Mouse (Mus musculus) left cerebral cortex, adult 2 months (tissue): ENCODE results near the gene D17H6S53E. TPM values are rescaled to one million over a fixed set of nuclear protein-coding genes. Genes with fewer than 3 reads are reported as not detected.

Experiments used
- DNase-seq, 2 experiments: peaks; one replicate each; pipeline ENCODE4 v3.0.0; 2021 to 2022; ENCODE audit warnings: low spot score in 2 of 2, mixed read lengths in 1 of 2; ENCODE audit errors: extremely low spot score in 1 of 2
- H3K27ac ChIP-seq: fragments of 200-600 bp; 2 replicates; pipeline ENCODE4 v1.8.1; 2022
- H3K4me3 ChIP-seq: fragments of 200-600 bp; 2 replicates; pipeline ENCODE4 v1.8.1; 2022
- CTCF ChIP-seq: fragments of 200-600 bp; IDR thresholded peaks from 2 replicates; pipeline ENCODE4 v1.8.1; 2022; ENCODE audit warnings: antibody characterized with exemption, mild to moderate bottlenecking, moderate library complexity
- intact Hi-C: fragments of 180-260 bp; cut with DNase I; formaldehyde crosslinking; loops from one replicate; pipeline ENCODE4 v1.15.1; 2025
- total RNA-seq, 2 experiments: library from RNA; stranded (reverse); gene quantifications; 2 replicates each; pipeline ENCODE4 v1.2.3; 2021

The D17H6S53E gene
- total RNA-seq, 2 experiments from 2014 or later = 27.0 to 28.5 TPM

- Histone ChIP-seq H3K27ac (no peak overlapping the region), H3K4me3 (no peak overlapping the region)
- TF ChIP-seq CTCF = no peak
- DNase-seq = no peak
- intact Hi-C loops = no loop called here
Measured at GRCm38 (mm10) chr17:35140490-35140996, 14.4 kb downstream of the D17H6S53E start.

GRCm38 (mm10) chr17:35141971-35142370, 15.8 kb downstream of the D17H6S53E start:
- DNase-seq = no peak
- intact Hi-C loops = no loop called here
- H3K4me3 ChIP-seq = no peak overlapping the region
- no peak for TF ChIP-seq CTCF
- no peak overlapping the region for H3K27ac ChIP-seq

GRCm38 (mm10) chr17:35146139-35146538, 20.0 kb downstream of the D17H6S53E start:
- TF ChIP-seq CTCF = no peak
- H3K4me3 ChIP-seq = no peak overlapping the region
- intact Hi-C loops = no loop called here
- no peak for DNase-seq
- no peak overlapping the region for H3K27ac ChIP-seq

- no peak for TF ChIP-seq CTCF
- H3K27ac ChIP-seq = no peak overlapping the region
- no peak overlapping the region for H3K4me3 ChIP-seq
- DNase-seq = no peak
- intact Hi-C loops = no loop called here
Measured at GRCm38 (mm10) chr17:35147348-35147747, 21.2 kb downstream of the D17H6S53E start.

- intact Hi-C loops = no loop called here
- Histone ChIP-seq H3K4me3 (no peak overlapping the region), H3K27ac (no peak overlapping the region)
- no peak for TF ChIP-seq CTCF
- DNase-seq = no peak
Measured at GRCm38 (mm10) chr17:35147922-35148639, 21.9 kb downstream of the D17H6S53E start.

- DNase-seq = no peak
- Histone ChIP-seq H3K27ac (no peak overlapping the region), H3K4me3 (no peak overlapping the region)
- TF ChIP-seq CTCF = no peak
- intact Hi-C loops = no loop called here
Measured at GRCm38 (mm10) chr17:35152121-35152520, 25.9 kb downstream of the D17H6S53E start.

GRCm38 (mm10) chr17:35153077-35153476, 26.9 kb downstream of the D17H6S53E start:
- DNase-seq = no peak
- Histone ChIP-seq H3K4me3 (no peak overlapping the region), H3K27ac (no peak overlapping the region)
- TF ChIP-seq CTCF = no peak
- intact Hi-C loops = no loop called here

- intact Hi-C loops = no loop called here
Measured at GRCm38 (mm10) chr17:35153931-35154330, 27.8 kb downstream of the D17H6S53E start.

GRCm38 (mm10) chr17:35154616-35155015, 28.4 kb downstream of the D17H6S53E start:
- Histone ChIP-seq H3K27ac (no peak overlapping the region), H3K4me3 (no peak overlapping the region)
- no peak for DNase-seq
- intact Hi-C loops = no loop called here
- no peak for TF ChIP-seq CTCF

More at GRCm38 (mm10) chr17:35153931-35154330, 27.8 kb downstream of the D17H6S53E start:
- DNase-seq = no peak
- Histone ChIP-seq H3K4me3 (no peak overlapping the region), H3K27ac (no peak overlapping the region)
- no peak for TF ChIP-seq CTCF

- no peak overlapping the region for H3K4me3 ChIP-seq
- no peak overlapping the region for H3K27ac ChIP-seq
- no peak for DNase-seq
- no peak for TF ChIP-seq CTCF
- intact Hi-C loops = no loop called here
Measured at GRCm38 (mm10) chr17:35155451-35155850, 29.3 kb downstream of the D17H6S53E start.

GRCm38 (mm10) chr17:35156461-35157200, 30.5 kb downstream of the D17H6S53E start:
- Histone ChIP-seq H3K4me3 (no peak overlapping the region), H3K27ac (no peak overlapping the region)
- intact Hi-C loops = no loop called here
- no peak for TF ChIP-seq CTCF
- DNase-seq = no peak

GRCm38 (mm10) chr17:35157254-35157653, 31.1 kb downstream of the D17H6S53E start:
- no peak overlapping the region for H3K4me3 ChIP-seq
- intact Hi-C loops = no loop called here
- DNase-seq = no peak
- no peak for TF ChIP-seq CTCF
- H3K27ac ChIP-seq = no peak overlapping the region
